Mouse (Mus musculus): ENCODE measurements around the gene Pnpo. TPM values are rescaled to one million over a fixed set of nuclear protein-coding genes. Genes with fewer than 3 reads are reported as not detected.
A peak's percentile ranks its signal among the peaks of the same experiment; 100 is the strongest.

The Pnpo gene
- polyA plus RNA-seq, 1 experiment from 2014 or later: 68.0 TPM

GRCm38 (mm10) chr11:96899449-96900306 is 44.1 kb downstream of the Pnpo start:
- no peak overlapping the region for H3K4me3 ChIP-seq (ENCODE audit: low read depth, low read length)
- no peak overlapping the region for H3K27ac ChIP-seq (ENCODE audit: low read depth, low read length)
- peaks cover 18% of the 10 kb centered on the region for H3K4me1 ChIP-seq (ENCODE audit: control insufficient read depth, insufficient read depth, low read length)
- no peaks in the 10 kb centered on the region for H3K36me3 ChIP-seq (ENCODE audit: control insufficient read depth, insufficient read depth, low read length)
- peak overlapping the region; percentile 34; the same call in 1 of the 2 replicates for H3K9ac ChIP-seq (ENCODE audit: low read depth, low read length)
- H3K27me3 ChIP-seq (ENCODE audit: control insufficient read depth, insufficient read depth, low read length): no peaks in the 10 kb centered on the region
- H3K4me2 ChIP-seq: no peak overlapping the region
- WGBS (ENCODE audit: insufficient replicate concordance): 51% methylated on average over 13 of the region's 13 CpGs
- ATAC-seq (replicated peaks; ENCODE audit: insufficient number of reproducible peaks, low FRiP score, low TSS enrichment): no peak
- no peaks in the 10 kb centered on the region for H3K9me3 ChIP-seq (replicated peaks; ENCODE audit: control insufficient read depth, low read length)

GRCm38 (mm10) chr11:96895886-96896285 is 47.9 kb downstream of the Pnpo start:
- Histone ChIP-seq H3K9ac (ENCODE audit: low read depth, low read length) (no peak overlapping the region), H3K27ac (ENCODE audit: low read depth, low read length) (no peak overlapping the region), H3K4me3 (ENCODE audit: low read depth, low read length) (no peak overlapping the region), H3K36me3 (ENCODE audit: control insufficient read depth, insufficient read depth, low read length) (no peaks in the 10 kb centered on the region), H3K4me1 (ENCODE audit: control insufficient read depth, insufficient read depth, low read length) (peaks cover 5% of the 10 kb centered on the region; the same call in 1 of the 2 replicates), H3K9me3 (replicated peaks; ENCODE audit: control insufficient read depth, low read length) (no peaks in the 10 kb centered on the region), H3K4me2 (no peak overlapping the region), H3K27me3 (ENCODE audit: control insufficient read depth, insufficient read depth, low read length) (no peaks in the 10 kb centered on the region)
- ATAC-seq (replicated peaks; ENCODE audit: insufficient number of reproducible peaks, low FRiP score, low TSS enrichment): no peak
- 66% methylated on average over 4 of the region's 4 CpGs for WGBS (ENCODE audit: insufficient replicate concordance)

GRCm38 (mm10) chr11:96893203-96893842 is 50.5 kb downstream of the Pnpo start:
- Histone ChIP-seq H3K4me1 (ENCODE audit: control insufficient read depth, insufficient read depth, low read length) (no peaks in the 10 kb centered on the region), H3K9ac (ENCODE audit: low read depth, low read length) (no peak overlapping the region), H3K4me2 (no peak overlapping the region), H3K27me3 (ENCODE audit: control insufficient read depth, insufficient read depth, low read length) (no peaks in the 10 kb centered on the region), H3K4me3 (ENCODE audit: low read depth, low read length) (no peak overlapping the region), H3K36me3 (ENCODE audit: control insufficient read depth, insufficient read depth, low read length) (no peaks in the 10 kb centered on the region), H3K27ac (ENCODE audit: low read depth, low read length) (no peak overlapping the region), H3K9me3 (replicated peaks; ENCODE audit: control insufficient read depth, low read length) (no peaks in the 10 kb centered on the region)
- ATAC-seq (replicated peaks; ENCODE audit: insufficient number of reproducible peaks, low FRiP score, low TSS enrichment): no peak; the same call in 1 of the 2 replicates
- WGBS (ENCODE audit: insufficient replicate concordance): 63% methylated on average over 11 of the region's 11 CpGs

GRCm38 (mm10) chr11:96891784-96892527 is 51.8 kb downstream of the Pnpo start:
- Histone ChIP-seq H3K9ac (ENCODE audit: low read depth, low read length) (no peak overlapping the region), H3K27me3 (ENCODE audit: control insufficient read depth, insufficient read depth, low read length) (no peaks in the 10 kb centered on the region), H3K36me3 (ENCODE audit: control insufficient read depth, insufficient read depth, low read length) (no peaks in the 10 kb centered on the region), H3K4me2 (no peak overlapping the region), H3K9me3 (replicated peaks; ENCODE audit: control insufficient read depth, low read length) (no peaks in the 10 kb centered on the region), H3K27ac (ENCODE audit: low read depth, low read length) (no peak overlapping the region), H3K4me1 (ENCODE audit: control insufficient read depth, insufficient read depth, low read length) (no peaks in the 10 kb centered on the region), H3K4me3 (ENCODE audit: low read depth, low read length) (no peak overlapping the region)
- ATAC-seq (replicated peaks; ENCODE audit: insufficient number of reproducible peaks, low FRiP score, low TSS enrichment): no peak
- 50% methylated on average over 14 of the region's 14 CpGs for WGBS (ENCODE audit: insufficient replicate concordance)

Other genes with a start within 250 kb of the Pnpo start
- 6.8 and 7.0 TPM in 2 replicates for gene Snx11, start 166.4 kb downstream of the Pnpo start, polyA plus RNA-seq (2014; fragmentation: Nextera tagmentation; extraction: Ambion mirVana)
- gene Cbx1, start 154.9 kb downstream of the Pnpo start, polyA plus RNA-seq (2014; fragmentation: Nextera tagmentation; extraction: Ambion mirVana): 50.7 and 60.0 TPM in 2 replicates
- gene Nfe2l1, start 114.0 kb downstream of the Pnpo start, polyA plus RNA-seq (2014; fragmentation: Nextera tagmentation; extraction: Ambion mirVana): 36.5 and 44.0 TPM in 2 replicates
- 102 and 105 TPM in 2 replicates for gene Copz2, start 94.1 kb downstream of the Pnpo start, polyA plus RNA-seq (2014; fragmentation: Nextera tagmentation; extraction: Ambion mirVana)
- gene Cdk5rap3, start 27.5 kb downstream of the Pnpo start, polyA plus RNA-seq (2014; fragmentation: Nextera tagmentation; extraction: Ambion mirVana): 52.5 and 60.2 TPM in 2 replicates
- gene Prr15l, start 15.9 kb downstream of the Pnpo start, polyA plus RNA-seq (2014; fragmentation: Nextera tagmentation; extraction: Ambion mirVana): 0.23 and 0.50 TPM in 2 replicates
- 17.3 and 17.9 TPM in 2 replicates for gene Sp2, start 39.0 kb upstream of the Pnpo start, polyA plus RNA-seq (2014; fragmentation: Nextera tagmentation; extraction: Ambion mirVana)
- gene Sp6, start 69.4 kb upstream of the Pnpo start, polyA plus RNA-seq (2014; fragmentation: Nextera tagmentation; extraction: Ambion mirVana): 0.07 and 0.11 TPM in 2 replicates
- gene Scrn2, start 86.0 kb upstream of the Pnpo start, polyA plus RNA-seq (2014; fragmentation: Nextera tagmentation; extraction: Ambion mirVana): 13.9 and 16.6 TPM in 2 replicates
- 0.59 and 0.93 TPM in 2 replicates for gene Lrrc46, start 97.4 kb upstream of the Pnpo start, polyA plus RNA-seq (2014; fragmentation: Nextera tagmentation; extraction: Ambion mirVana)
- 83.9 and 87.2 TPM in 2 replicates for gene Mrpl10, start 97.6 kb upstream of the Pnpo start, polyA plus RNA-seq (2014; fragmentation: Nextera tagmentation; extraction: Ambion mirVana)
- gene Osbpl7, start 106.6 kb upstream of the Pnpo start, polyA plus RNA-seq (2014; fragmentation: Nextera tagmentation; extraction: Ambion mirVana): 3.9 and 4.1 TPM in 2 replicates
- gene Tbx21, start 171.3 kb upstream of the Pnpo start, polyA plus RNA-seq (2014; fragmentation: Nextera tagmentation; extraction: Ambion mirVana): not detected in 2 replicates
- 5.7 and 6.8 TPM in 2 replicates for gene Tbkbp1, start 207.5 kb upstream of the Pnpo start, polyA plus RNA-seq (2014; fragmentation: Nextera tagmentation; extraction: Ambion mirVana)
- gene Kpnb1, start 243.9 kb upstream of the Pnpo start, polyA plus RNA-seq (2014; fragmentation: Nextera tagmentation; extraction: Ambion mirVana): 61.2 and 63.6 TPM in 2 replicates